Mouse (Mus musculus): ENCODE measurements around the gene Zc3h4. TPM values are rescaled to one million over a fixed set of nuclear protein-coding genes. Genes with fewer than 3 reads are reported as not detected.

Zc3h4 gene
- polyA plus RNA-seq, 1 experiment from 2014 or later, result 16.8 TPM

DNA sequence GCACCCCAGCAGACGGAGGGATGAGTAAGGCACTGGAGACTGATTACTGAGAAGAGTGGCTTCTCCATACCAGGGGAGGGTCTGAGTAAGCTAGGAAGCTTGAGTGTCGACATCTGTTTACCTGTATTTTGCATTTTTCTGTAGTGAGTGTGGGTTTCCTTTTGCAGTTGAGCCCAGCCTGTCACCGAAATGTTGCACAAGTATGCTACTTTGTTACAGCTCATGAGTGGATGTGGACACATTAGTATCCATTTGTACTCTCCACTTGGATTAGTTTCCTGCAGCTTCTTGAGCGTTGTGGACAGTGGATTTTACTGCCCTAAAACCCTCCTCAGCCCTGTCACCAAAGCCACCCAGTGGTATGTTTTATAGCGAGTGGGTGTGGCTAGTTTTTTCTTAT, 18.0 kb downstream of the Zc3h4 start:
- no peak for ATAC-seq (ENCODE audit: low read depth)
- 86% methylated on average over 5 of the region's 5 CpGs for WGBS
- no peak overlapping the region for H3K9ac ChIP-seq
- no peak overlapping the region for H3K27ac ChIP-seq (replicated peaks)
- H3K9me3 ChIP-seq, result no peaks in the 10 kb centered on the region
- no peaks in the 10 kb centered on the region for H3K27me3 ChIP-seq
- no peak overlapping the region for H3K4me3 ChIP-seq
- H3K36me3 ChIP-seq, result peaks cover 74% of the 10 kb centered on the region
- no peaks in the 10 kb centered on the region for H3K4me1 ChIP-seq (replicated peaks)
- H3K4me2 ChIP-seq, result no peak overlapping the region

DNA sequence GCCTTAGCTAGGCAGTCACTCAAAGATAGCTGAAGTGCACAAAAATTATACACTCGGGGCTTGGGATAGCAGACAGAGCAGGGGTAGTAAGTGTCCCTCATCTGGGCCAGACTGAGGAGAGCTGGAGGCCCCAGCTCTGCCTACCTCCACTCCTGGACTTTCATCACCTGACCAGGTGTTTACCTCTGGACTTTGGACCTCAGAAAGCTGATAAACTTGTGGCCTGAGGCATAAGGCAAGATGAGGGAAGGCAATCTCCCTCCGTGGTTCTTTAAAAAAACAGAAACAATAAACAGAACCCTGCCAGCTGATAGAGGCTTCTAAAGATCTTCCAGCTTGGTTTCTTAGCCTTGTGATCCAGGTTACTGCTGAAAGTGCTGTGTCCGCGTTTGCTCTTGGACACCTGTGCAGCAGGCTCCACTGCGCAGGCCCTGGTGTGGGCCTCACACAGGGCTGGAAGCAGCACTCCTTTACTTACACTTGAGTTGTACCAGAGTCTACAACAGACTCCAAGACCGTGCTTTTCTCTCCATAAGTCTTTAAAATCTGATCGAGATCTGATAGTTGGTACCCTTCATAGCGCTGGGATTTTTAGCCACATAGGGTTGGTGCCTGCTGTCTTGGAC, 19.9 kb downstream of the Zc3h4 start:
- Histone ChIP-seq H3K4me3 (no peak overlapping the region), H3K36me3 (peaks cover 93% of the 10 kb centered on the region), H3K4me1 (replicated peaks) (no peaks in the 10 kb centered on the region), H3K27ac (replicated peaks) (no peak overlapping the region), H3K4me2 (no peak overlapping the region), H3K27me3 (no peaks in the 10 kb centered on the region), H3K9me3 (no peaks in the 10 kb centered on the region), H3K9ac (no peak overlapping the region)
- 96% methylated on average over 8 of the region's 8 CpGs for WGBS
- ATAC-seq (ENCODE audit: low read depth), result no peak

DNA sequence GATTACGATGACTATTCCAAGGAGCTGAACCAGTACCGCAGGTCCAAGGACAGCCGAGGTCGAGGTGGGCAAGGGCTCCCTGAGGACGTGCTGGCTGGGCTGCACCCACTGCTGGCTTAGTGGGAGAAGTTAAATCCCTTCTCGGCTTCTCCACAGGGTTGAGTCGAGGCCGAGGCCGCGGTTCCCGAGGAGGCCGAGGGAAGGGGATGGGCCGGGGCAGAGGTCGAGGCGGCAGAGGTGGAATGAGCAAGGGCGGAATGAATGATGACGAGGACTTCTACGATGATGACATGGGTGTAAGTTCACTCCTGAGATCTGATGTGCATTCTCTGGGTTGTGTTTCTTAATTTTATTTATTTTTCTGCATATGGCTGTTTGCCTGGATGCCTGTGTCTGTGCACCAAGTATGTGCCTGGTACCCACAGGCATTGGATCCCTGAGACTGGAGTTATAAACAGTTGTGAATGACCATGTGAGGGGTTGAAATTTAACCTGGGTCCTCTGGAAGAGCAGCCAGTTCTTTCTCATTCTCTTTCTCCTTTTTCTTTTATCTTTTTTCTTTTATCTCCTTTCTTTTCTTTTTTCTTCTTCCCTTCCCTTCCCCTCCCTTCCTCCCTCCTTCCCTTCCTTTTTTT, 21.6 kb downstream of the Zc3h4 start:
- Histone ChIP-seq H3K4me2 (no peak overlapping the region), H3K9ac (no peak overlapping the region), H3K27me3 (no peaks in the 10 kb centered on the region), H3K27ac (replicated peaks) (no peak overlapping the region), H3K9me3 (no peaks in the 10 kb centered on the region), H3K4me3 (no peak overlapping the region), H3K36me3 (peaks cover 99% of the 10 kb centered on the region), H3K4me1 (replicated peaks) (no peaks in the 10 kb centered on the region)
- no peak for ATAC-seq (ENCODE audit: low read depth)
- 89% methylated on average over 18 of the region's 18 CpGs for WGBS

DNA sequence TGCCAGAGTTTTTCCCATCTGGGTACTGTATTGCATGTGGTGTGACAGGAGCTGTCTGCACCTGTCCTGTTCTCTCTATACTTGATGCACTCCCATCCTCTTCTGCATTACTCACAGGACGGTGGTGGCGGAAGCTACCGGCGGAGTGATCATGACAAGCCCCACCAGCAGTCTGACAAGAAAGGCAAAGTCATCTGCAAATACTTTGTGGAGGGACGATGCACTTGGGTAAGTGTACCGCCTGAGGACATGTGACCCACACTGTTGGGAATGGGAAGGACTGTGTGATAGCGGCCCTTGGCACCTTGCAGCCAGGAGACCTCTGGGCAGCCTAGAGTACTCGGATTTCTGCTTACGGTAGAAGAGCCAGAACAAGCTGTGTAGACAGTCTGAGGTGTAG, 23.0 kb downstream of the Zc3h4 start:
- peaks cover 100% of the 10 kb centered on the region for H3K36me3 ChIP-seq
- no peak for ATAC-seq (ENCODE audit: low read depth)
- H3K4me1 ChIP-seq (replicated peaks), result no peaks in the 10 kb centered on the region
- 95% methylated on average over 9 of the region's 9 CpGs for WGBS
- no peaks in the 10 kb centered on the region for H3K27me3 ChIP-seq
- no peak overlapping the region for H3K4me3 ChIP-seq
- H3K9ac ChIP-seq, result no peak overlapping the region
- H3K27ac ChIP-seq (replicated peaks), result no peak overlapping the region
- no peaks in the 10 kb centered on the region for H3K9me3 ChIP-seq
- no peak overlapping the region for H3K4me2 ChIP-seq

DNA sequence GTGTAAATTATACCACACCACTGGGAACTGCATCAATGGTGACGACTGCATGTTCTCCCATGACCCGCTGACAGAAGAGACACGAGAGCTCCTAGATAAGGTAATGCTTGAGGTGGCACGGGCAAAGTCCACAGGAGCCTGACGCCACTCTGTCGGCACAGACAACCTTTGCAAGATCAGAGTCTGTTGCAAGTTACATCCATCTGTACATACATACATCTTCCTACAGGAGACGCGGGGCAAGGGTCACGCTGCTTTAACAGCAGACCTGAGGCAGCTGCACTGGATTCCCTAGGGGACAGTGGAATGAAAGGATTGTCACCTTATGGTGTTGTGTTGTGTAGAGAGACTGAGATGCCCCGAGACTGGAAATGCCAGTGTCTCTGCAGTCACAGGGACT, 25.0 kb downstream of the Zc3h4 start:
- Histone ChIP-seq H3K9me3 (no peaks in the 10 kb centered on the region), H3K9ac (no peak overlapping the region), H3K27ac (replicated peaks) (no peak overlapping the region), H3K4me3 (no peak overlapping the region), H3K4me2 (no peak overlapping the region), H3K27me3 (no peaks in the 10 kb centered on the region), H3K36me3 (peaks cover 100% of the 10 kb centered on the region), H3K4me1 (replicated peaks) (no peaks in the 10 kb centered on the region)
- 91% methylated on average over 10 of the region's 10 CpGs for WGBS
- no peak for ATAC-seq (ENCODE audit: low read depth)

DNA sequence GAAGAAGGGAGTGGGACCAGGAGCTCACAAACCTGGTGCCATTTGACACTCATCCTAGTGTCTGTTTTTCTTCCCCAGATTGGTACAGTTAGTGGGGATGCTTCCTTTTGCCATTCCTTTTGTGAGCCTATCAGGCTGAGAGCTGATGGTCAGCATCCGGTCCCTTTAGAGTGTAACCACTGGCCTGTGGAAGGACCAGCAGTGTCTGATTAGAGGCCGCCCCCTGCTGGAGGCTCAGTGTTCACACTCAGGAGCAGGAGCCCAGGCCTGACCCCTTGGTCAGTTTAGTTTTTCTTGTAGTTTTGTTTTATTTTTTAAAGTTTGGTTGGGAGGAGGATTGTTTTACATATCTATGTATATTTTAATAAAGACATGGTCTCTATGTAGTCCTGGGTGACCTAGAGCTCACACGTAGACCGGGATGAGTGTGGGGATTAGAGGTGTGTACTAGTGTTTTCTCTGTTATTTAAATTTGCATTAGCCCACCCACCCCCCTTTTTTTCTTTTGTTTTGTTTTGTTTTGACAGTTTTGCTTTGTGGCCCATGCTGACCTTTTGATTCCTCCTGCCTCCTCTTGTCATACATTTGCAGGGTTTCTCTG, 25.5 kb downstream of the Zc3h4 start:
- H3K9ac ChIP-seq, result no peak overlapping the region
- H3K36me3 ChIP-seq, result peaks cover 100% of the 10 kb centered on the region
- peak; percentile 78; the same call in 1 of the 2 replicates for ATAC-seq (ENCODE audit: low read depth)
- no peaks in the 10 kb centered on the region for H3K9me3 ChIP-seq
- no peak overlapping the region for H3K4me3 ChIP-seq
- no peaks in the 10 kb centered on the region for H3K4me1 ChIP-seq (replicated peaks)
- H3K27me3 ChIP-seq, result no peaks in the 10 kb centered on the region
- no peak overlapping the region for H3K4me2 ChIP-seq
- 59% methylated on average over 4 of the region's 4 CpGs for WGBS
- no peak overlapping the region for H3K27ac ChIP-seq (replicated peaks)

DNA sequence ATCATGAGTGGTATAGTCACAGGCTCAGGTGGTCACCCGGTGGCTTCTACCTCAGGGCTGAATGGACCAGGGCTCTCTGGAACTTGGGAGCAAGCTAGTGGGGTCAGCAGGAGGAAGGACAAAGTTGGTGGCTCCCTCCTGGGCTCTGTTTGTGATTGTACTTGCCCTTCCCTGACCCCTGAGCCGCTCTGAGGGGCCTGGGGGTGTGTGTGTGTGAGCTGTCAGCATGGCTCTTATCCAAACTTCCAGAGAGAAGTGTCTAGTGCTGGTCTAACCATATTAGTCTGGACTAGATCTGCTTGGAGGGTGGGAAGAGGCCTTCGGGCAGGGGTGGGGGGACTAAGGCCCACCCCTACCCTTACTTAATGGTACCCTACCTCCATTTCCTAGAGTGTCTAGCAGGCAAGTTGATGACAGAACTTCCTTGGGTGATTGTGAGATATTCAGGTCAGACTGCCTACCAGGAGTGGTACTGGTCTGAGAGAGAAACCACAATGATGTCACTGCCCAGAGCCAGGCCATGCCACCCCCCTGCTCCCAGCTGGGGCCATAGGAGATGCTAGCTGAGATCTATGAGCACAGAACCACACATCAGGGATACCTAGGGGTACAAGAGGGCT, 32.8 kb downstream of the Zc3h4 start:
- WGBS, result 85% methylated on average over 3 of the region's 3 CpGs
- Histone ChIP-seq H3K27me3 (no peaks in the 10 kb centered on the region), H3K4me3 (no peak overlapping the region), H3K9me3 (no peaks in the 10 kb centered on the region), H3K27ac (replicated peaks) (no peak overlapping the region), H3K4me1 (replicated peaks) (no peaks in the 10 kb centered on the region), H3K9ac (no peak overlapping the region), H3K36me3 (peaks cover 89% of the 10 kb centered on the region), H3K4me2 (no peak overlapping the region)
- no peak for ATAC-seq (ENCODE audit: low read depth)

DNA sequence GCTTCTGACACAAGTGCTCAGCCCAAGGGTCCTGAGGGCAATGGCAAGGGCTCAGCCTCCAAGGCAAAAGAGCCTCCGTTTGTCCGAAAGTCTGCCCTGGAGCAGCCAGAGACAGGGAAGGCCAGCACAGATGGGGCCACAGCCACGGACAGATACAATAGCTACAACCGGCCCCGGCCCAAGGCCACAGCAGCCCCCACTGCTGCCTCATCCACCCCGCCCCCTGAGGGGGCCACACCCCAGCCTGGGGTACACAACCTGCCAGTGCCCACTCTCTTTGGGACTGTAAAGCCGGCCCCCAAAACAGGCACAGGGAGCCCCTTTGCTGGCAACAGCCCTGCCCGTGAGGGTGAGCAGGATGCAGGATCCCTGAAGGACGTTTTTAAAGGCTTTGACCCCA, 34.4 kb downstream of the Zc3h4 start:
- Histone ChIP-seq H3K9ac (no peak overlapping the region), H3K4me3 (no peak overlapping the region), H3K27ac (replicated peaks) (no peak overlapping the region), H3K27me3 (no peaks in the 10 kb centered on the region), H3K36me3 (peaks cover 73% of the 10 kb centered on the region), H3K4me1 (replicated peaks) (no peaks in the 10 kb centered on the region), H3K4me2 (no peak overlapping the region), H3K9me3 (no peaks in the 10 kb centered on the region)
- ATAC-seq (ENCODE audit: low read depth), result no peak
- 83% methylated on average over 9 of the region's 9 CpGs for WGBS

DNA sequence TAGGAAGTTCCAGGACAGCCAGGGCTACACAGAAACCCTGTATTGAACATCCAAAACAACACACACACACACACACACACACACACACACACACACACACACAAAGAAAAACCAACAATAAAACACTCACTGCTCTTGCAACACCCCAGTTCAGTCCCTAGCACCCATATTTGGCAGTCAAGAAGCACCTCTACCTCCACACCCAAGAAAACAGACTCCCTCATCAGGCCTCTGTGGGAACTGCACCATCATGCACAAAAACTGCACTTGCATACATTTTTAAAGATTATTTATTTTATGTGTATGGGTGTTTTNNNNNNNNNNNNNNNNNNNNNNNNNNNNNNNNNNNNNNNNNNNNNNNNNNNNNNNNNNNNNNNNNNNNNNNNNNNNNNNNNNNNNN, 40.5 kb downstream of the Zc3h4 start:
- H3K9ac ChIP-seq, result no peak overlapping the region
- no peak overlapping the region for H3K27ac ChIP-seq (replicated peaks)
- H3K4me1 ChIP-seq (replicated peaks), result no peaks in the 10 kb centered on the region
- peaks cover 11% of the 10 kb centered on the region for H3K36me3 ChIP-seq
- no peak overlapping the region for H3K4me2 ChIP-seq
- no peak for ATAC-seq (ENCODE audit: low read depth)
- H3K27me3 ChIP-seq, result no peaks in the 10 kb centered on the region
- no peaks in the 10 kb centered on the region for H3K9me3 ChIP-seq
- H3K4me3 ChIP-seq, result no peak overlapping the region

DNA sequence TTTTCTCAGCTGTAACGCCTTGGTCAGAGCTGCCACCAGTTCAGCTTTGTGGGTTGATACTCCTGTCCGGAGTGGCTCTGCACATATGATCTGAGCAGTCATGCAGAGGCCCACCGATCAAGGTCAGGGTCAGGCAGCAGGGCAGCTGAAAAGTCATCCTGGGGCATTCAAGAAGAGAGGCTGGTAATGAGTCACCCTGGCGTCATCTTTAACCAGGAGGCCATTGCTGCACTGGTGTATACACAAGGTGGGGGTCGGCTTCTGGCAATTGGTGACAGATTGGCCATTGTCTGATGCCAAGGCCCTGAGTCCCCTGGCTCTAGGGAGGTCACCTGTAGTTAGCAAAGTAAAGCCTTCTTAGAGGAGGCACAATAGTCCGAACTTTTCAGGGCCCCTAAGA, 50.9 kb downstream of the Zc3h4 start:
- no peak overlapping the region for H3K9ac ChIP-seq
- H3K4me3 ChIP-seq, result no peak overlapping the region
- no peaks in the 10 kb centered on the region for H3K27me3 ChIP-seq
- peaks cover 11% of the 10 kb centered on the region for H3K4me1 ChIP-seq (replicated peaks)
- ATAC-seq (ENCODE audit: low read depth), result no peak
- no peak overlapping the region for H3K4me2 ChIP-seq
- no peaks in the 10 kb centered on the region for H3K9me3 ChIP-seq
- no peak overlapping the region for H3K27ac ChIP-seq (replicated peaks)
- 85% methylated on average over 6 of the region's 6 CpGs for WGBS
- peaks cover 15% of the 10 kb centered on the region; the same call in 1 of the 2 replicates for H3K36me3 ChIP-seq

DNA sequence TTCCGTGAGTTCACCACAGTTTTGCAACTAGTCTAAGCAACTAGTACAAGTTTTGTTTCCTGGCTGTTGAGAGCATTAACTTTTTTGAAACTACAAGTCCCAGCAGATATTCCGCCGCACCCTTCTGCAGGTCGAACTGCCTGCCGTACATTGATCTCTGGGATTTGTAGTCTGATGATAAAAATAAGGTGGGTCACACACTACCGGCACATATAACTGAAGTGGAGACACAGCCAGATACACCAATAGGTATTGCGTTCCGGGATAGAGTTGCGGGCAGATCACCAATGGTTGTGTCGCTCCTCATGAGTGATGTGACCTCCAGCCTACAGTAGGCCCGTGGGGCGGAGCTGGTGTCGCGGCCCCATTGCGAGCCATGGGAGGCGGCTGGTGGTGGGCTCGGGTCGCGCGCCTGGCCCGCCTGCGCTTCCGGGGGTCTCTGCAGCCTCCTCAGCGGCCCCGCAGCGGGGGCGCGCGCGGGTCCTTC, 51.9 kb downstream of the Zc3h4 start, which contains the start of gene Tmem160:
Tmem160 (plus strand) TSS at position 193 of the 487 bp plus-strand sequence.
- Histone ChIP-seq H3K27ac (replicated peaks) (peak within 1 kb of the TSS; percentile 70), H3K4me1 (replicated peaks) (peaks cover 11% of the 10 kb centered on the region), H3K9ac (peak within 1 kb of the TSS; percentile 75), H3K9me3 (no peaks in the 10 kb centered on the region), H3K36me3 (peaks cover 15% of the 10 kb centered on the region; the same call in 1 of the 2 replicates), H3K4me3 (peak within 1 kb of the TSS; percentile 65), H3K27me3 (no peaks in the 10 kb centered on the region), H3K4me2 (peak within 1 kb of the TSS; percentile 80)
- peak; percentile 99 for ATAC-seq (ENCODE audit: low read depth)
- WGBS, result 1% methylated on average over 27 of the region's 30 CpGs

DNA sequence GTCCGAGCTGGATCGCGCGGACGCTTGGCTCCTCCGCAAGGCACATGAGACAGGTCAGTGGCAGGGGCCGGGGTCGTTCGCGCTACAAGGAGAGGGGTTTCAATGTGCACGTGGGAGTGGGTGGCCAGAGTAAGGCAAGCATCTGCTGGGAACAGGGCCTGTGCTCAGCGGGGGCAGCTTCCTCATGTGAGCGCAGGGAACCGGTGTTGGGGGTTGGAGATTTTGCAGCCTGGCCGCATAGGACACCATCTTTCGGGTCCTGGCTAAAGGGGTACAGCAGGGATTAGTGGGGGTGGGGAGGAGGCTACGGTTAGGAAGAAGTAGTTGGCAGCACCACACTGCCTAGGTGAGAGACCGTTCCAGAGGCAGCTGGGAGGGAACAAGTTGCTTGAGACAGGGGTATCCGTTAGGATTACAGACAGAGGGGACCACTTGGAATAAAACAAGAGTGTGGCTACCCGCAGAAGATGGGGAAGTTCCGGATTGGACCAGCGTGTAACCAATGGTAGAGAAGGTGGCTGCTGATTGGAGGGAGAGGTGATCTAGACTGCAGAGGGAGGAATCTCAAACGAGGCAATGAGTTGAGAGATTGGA, 52.5 kb downstream of the Zc3h4 start:
- Histone ChIP-seq H3K4me3 (peak overlapping the region; percentile 65), H3K9me3 (no peaks in the 10 kb centered on the region), H3K27me3 (no peaks in the 10 kb centered on the region), H3K9ac (peak overlapping the region; percentile 75), H3K4me2 (peak overlapping the region; percentile 80), H3K27ac (replicated peaks) (peak overlapping the region; percentile 70), H3K4me1 (replicated peaks) (peaks cover 11% of the 10 kb centered on the region), H3K36me3 (peaks cover 15% of the 10 kb centered on the region; the same call in 1 of the 2 replicates)
- under 1% methylated on average over 23 of the region's 23 CpGs for WGBS
- ATAC-seq (ENCODE audit: low read depth), result peak; percentile 77

All from neural tube, embryonic 13.5 days (tissue).